In the genomic region with DNA sequence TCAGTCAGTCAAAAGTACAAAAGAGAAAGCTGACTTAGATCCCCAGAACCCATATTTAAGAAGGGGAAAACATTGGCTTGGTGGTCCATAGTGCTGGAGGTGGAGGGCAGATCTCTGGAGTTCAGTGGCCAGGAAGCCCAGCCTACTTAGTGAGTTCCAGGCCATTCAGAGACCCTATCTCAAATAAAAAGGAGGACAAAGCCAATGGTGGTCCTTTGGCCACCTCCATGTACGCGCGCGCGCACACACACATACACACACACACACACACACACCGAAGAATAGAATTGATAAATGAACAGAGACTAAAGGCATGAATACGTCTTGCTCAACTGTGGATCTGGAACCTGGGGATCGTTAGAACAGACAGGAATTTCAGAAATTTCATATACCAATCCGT, we compare ENCODE assay signal across 1 mouse cellular context.
TF ChIP-seq lines count a peak whose summit lies in the region.

No protein-coding gene starts in this region.

TF ChIP-seq in myocyte, 11 proteins besides CTCF, POLR2A, EP300 and RAD21 (continued from another document):
- TF ChIP-seq MYOD1 (IDR thresholded peaks at IDR 0.05; ENCODE audit: control insufficient read depth in 1 of 3, insufficient read length in 2 of 3, low read depth in 2 of 3) (no peak), CEBPB (IDR thresholded peaks at IDR 0.05; ENCODE audit: insufficient read depth, poor library complexity, severe bottlenecking) (no peak)
